Mouse (Mus musculus) embryonic stem cell, embryonic (primary cell): ENCODE results near the gene Gng4.

Source experiments
- CTCF ChIA-PET, 4 experiments: fragments of 300-600 bp in 2 of 4; fragments of 350-600 bp in 2 of 4; sonication (Branson Sonifier 250); formaldehyde crosslinking; loops; one replicate each; lab custom pipeline; 2022; ENCODE audit warnings: inconsistent platforms in 2 of 4; lab: Charles Lee
- POLR2A ChIA-PET, 4 experiments: fragments of 300-600 bp in 2 of 4; fragments of 350-600 bp in 2 of 4; sonication (Branson Sonifier 250); formaldehyde crosslinking; loops; one replicate each; lab custom pipeline; 2022; ENCODE audit warnings: antibody characterized with exemption in 4 of 4, inconsistent platforms in 1 of 4; lab: Charles Lee

The Gng4 gene

GRCm38 (mm10) chr13:13867922-13868321 lies 84.1 kb downstream of the Gng4 start:
- ChIA-PET POLR2A (interaction anchor here in 2 of 4 experiments (0.6 to 1.1 kb wide), 5 partner anchors 146 to 596 kb away, joined by 3 to 4 read pairs (median 3); no protein-coding TSS in a partner anchor), CTCF (interaction anchor here in 3 of 4 experiments (0.7 to 1.8 kb wide), 7 partner anchors 21 to 351 kb away, joined by 3 to 15 read pairs (median 4); partner anchors contain the start of gene Lyst (in 1 of the 3))
